Mouse (Mus musculus) kidney, adult 2 months (tissue): Measurements from ENCODE around the gene Prdx2.

Experiments used
- CTCF ChIP-seq: fragments of 200-500 bp; conservative IDR thresholded peaks from 2 replicates; pipeline ENCODE4 v1.5.1; 2011; ENCODE audit warnings: low read depth, mild to moderate bottlenecking, control low read depth, low read length, moderate library complexity, mixed read lengths; ENCODE audit not compliant: insufficient read depth, insufficient read length
- POLR2A ChIP-seq: fragments of 200-500 bp; IDR thresholded peaks from one replicate; pipeline ENCODE4 v1.6.1; 2011; ENCODE audit warnings: low read depth, low read length, control low read depth

- TF ChIP-seq POLR2A, result no peak
- no peak for TF ChIP-seq CTCF
Measured at GRCm38 (mm10) chr8:84976763-84977434, 7.5 kb downstream of the Prdx2 start.
